Mouse (Mus musculus): ENCODE results near the gene Gm21976. TPM values are rescaled to one million over a fixed set of nuclear protein-coding genes. Genes with fewer than 3 reads are reported as not detected.

Gm21976 gene
- total RNA-seq (2021), result not detected
- long read RNA-seq, experiment 1, result 0 reads
- long read RNA-seq, experiment 2, result 0 reads

GRCm38 (mm10) chr13:98279686-98280085 lies at the start of gene Gm21976:
Gene Gm21976, plus strand, starts transcription at chr13:98279887.
- DNase-seq (ENCODE audit: low spot score in 2 of 2), result no peak

GRCm38 (mm10) chr13:98230511-98230910 lies 49.2 kb upstream of the Gm21976 start:
- DNase-seq (ENCODE audit: low spot score in 2 of 2), result no peak

GRCm38 (mm10) chr13:98235451-98235850 lies 44.2 kb upstream of the Gm21976 start:
- DNase-seq (ENCODE audit: low spot score in 2 of 2), result no peak

- DNase-seq (ENCODE audit: low spot score in 2 of 2), result peak; percentile 30 to 60
These were observed 39.6 kb upstream of the Gm21976 start for GRCm38 (mm10) chr13:98239978-98240641.

- no peak for DNase-seq (ENCODE audit: low spot score in 2 of 2)
These were observed 38.0 kb upstream of the Gm21976 start for GRCm38 (mm10) chr13:98241531-98242282.

GRCm38 (mm10) chr13:98244571-98245350 lies 34.9 kb upstream of the Gm21976 start:
- DNase-seq (ENCODE audit: low spot score in 2 of 2), result no peak

GRCm38 (mm10) chr13:98245386-98245785 lies 34.3 kb upstream of the Gm21976 start:
- DNase-seq (ENCODE audit: low spot score in 2 of 2), result no peak

GRCm38 (mm10) chr13:98249594-98249993 lies 30.1 kb upstream of the Gm21976 start:
- no peak for DNase-seq (ENCODE audit: low spot score in 2 of 2)

- DNase-seq (ENCODE audit: low spot score in 2 of 2), result no peak
These were observed 24.8 kb upstream of the Gm21976 start for GRCm38 (mm10) chr13:98254921-98255320.

- peak; percentile 99 for DNase-seq (ENCODE audit: low spot score in 2 of 2)
These were observed 16.8 kb upstream of the Gm21976 start, which contains the start of the genes Utp15 and Ankra2 for GRCm38 (mm10) chr13:98262636-98263457. Gene Utp15, minus strand, starts transcription at chr13:98263041. Gene Ankra2, plus strand, starts transcription at chr13:98263074.

- no peak for DNase-seq (ENCODE audit: low spot score in 2 of 2)
These were observed 16.2 kb upstream of the Gm21976 start for GRCm38 (mm10) chr13:98263458-98263987.

- no peak for DNase-seq (ENCODE audit: low spot score in 2 of 2)
These were observed 15.6 kb upstream of the Gm21976 start for GRCm38 (mm10) chr13:98264111-98264510.

- DNase-seq (ENCODE audit: low spot score in 2 of 2), result no peak
These were observed 5.7 kb upstream of the Gm21976 start for GRCm38 (mm10) chr13:98274023-98274422.

- no peak for DNase-seq (ENCODE audit: low spot score in 2 of 2)
These were observed 4.0 kb upstream of the Gm21976 start for GRCm38 (mm10) chr13:98275646-98276045.

- DNase-seq (ENCODE audit: low spot score in 2 of 2), result no peak
These were observed 3.4 kb upstream of the Gm21976 start for GRCm38 (mm10) chr13:98276253-98276652.

GRCm38 (mm10) chr13:98277501-98277900 lies 2.2 kb upstream of the Gm21976 start:
- DNase-seq (ENCODE audit: low spot score in 2 of 2), result no peak

GRCm38 (mm10) chr13:98280990-98281650 lies 1.4 kb downstream of the Gm21976 start:
- no peak for DNase-seq (ENCODE audit: low spot score in 2 of 2)

GRCm38 (mm10) chr13:98290719-98291118 lies 11.0 kb downstream of the Gm21976 start:
- no peak for DNase-seq (ENCODE audit: low spot score in 2 of 2)

GRCm38 (mm10) chr13:98291712-98292111 lies 12.0 kb downstream of the Gm21976 start:
- no peak for DNase-seq (ENCODE audit: low spot score in 2 of 2)

GRCm38 (mm10) chr13:98296072-98296471 lies 16.4 kb downstream of the Gm21976 start:
- no peak for DNase-seq (ENCODE audit: low spot score in 2 of 2)

All from gastrocnemius, postnatal 4 days (tissue).